Mouse (Mus musculus): Measurements from ENCODE around the gene Sap18b. TPM values are rescaled to one million over a fixed set of nuclear protein-coding genes. Genes with fewer than 3 reads are reported as not detected.

Gene Sap18b
- polyA plus RNA-seq, 1 experiment from 2014 or later: 347 TPM

DNA sequence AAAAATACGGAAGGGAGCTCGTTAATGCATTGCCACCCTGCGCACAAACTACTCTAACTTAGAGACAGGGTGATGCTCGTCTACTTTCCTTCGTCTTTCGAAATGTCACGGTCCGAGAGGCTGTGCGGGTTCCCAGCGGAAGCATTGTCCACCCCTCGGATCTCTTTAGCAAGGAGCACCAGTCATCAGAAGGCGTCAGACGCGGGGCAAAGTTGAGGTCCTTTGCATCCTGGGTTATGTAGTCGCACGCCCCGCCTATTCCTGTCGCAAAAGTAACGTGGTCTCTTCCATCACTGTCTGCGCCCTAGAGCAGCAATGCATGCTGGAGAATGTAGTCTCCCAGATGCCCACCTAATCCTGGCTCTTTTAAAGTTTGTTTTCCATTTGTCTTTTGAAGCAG is 17.3 kb upstream of the Sap18b start:
- ATAC-seq (ENCODE audit: insufficient read depth) (peak; percentile 93), DNase-seq (peak; percentile 98)
- peak overlapping the region; percentile 99; the same call in 1 of the 2 replicates for H3K9ac ChIP-seq
- TF ChIP-seq CTCF (IDR thresholded peaks at IDR 0.05; ENCODE audit: low read depth): no peak
- peaks cover 13% of the 10 kb centered on the region; the same call in 1 of the 2 replicates for H3K36me3 ChIP-seq (ENCODE audit: insufficient read depth)
- peak overlapping the region; percentile 57 for H3K4me2 ChIP-seq
- under 1% methylated on average over 20 of the region's 20 CpGs for WGBS
- H3K9me3 ChIP-seq (ENCODE audit: low read depth, low read length): no peaks in the 10 kb centered on the region
- H3K4me3 ChIP-seq (ENCODE audit: low read depth, low read length): peak overlapping the region; percentile 100
- peaks cover 6% of the 10 kb centered on the region; the same call in 1 of the 2 replicates for H3K4me1 ChIP-seq (ENCODE audit: insufficient read depth)
- H3K27ac ChIP-seq (ENCODE audit: low read depth): peak overlapping the region; percentile 87
- H3K27me3 ChIP-seq (ENCODE audit: insufficient read depth, low read length): no peaks in the 10 kb centered on the region

DNA sequence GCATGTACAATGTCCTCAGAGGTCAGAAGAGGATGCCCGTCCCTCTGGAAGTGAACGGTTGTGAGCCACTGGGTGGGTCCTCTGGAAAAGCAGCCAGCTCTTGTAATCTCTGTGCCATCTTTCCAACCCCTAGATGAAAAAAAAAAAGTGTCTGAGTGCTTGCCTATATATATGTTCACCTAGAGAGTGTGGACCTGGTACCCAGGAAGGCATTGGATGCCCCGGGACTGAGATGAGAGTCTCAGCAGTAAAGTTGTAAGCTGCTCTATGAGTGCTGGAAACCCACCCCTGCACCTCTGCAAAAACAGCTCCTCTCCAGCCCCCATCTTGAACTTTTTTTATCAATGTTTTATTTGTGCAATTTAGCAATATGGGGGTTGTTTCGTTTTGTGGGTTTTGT is 16.5 kb upstream of the Sap18b start:
- WGBS: 90% methylated on average over 4 of the region's 4 CpGs
- Histone ChIP-seq H3K9ac (no peak overlapping the region), H3K36me3 (ENCODE audit: insufficient read depth) (peaks cover 12% of the 10 kb centered on the region; the same call in 1 of the 2 replicates), H3K4me1 (ENCODE audit: insufficient read depth) (peaks cover 6% of the 10 kb centered on the region; the same call in 1 of the 2 replicates), H3K27ac (ENCODE audit: low read depth) (no peak overlapping the region), H3K9me3 (ENCODE audit: low read depth, low read length) (no peaks in the 10 kb centered on the region), H3K27me3 (ENCODE audit: insufficient read depth, low read length) (no peaks in the 10 kb centered on the region), H3K4me2 (no peak overlapping the region), H3K4me3 (ENCODE audit: low read depth, low read length) (no peak overlapping the region)
- no peak for ATAC-seq (ENCODE audit: insufficient read depth)
- no peak for TF ChIP-seq CTCF (IDR thresholded peaks at IDR 0.05; ENCODE audit: low read depth)
- no peak for DNase-seq

DNA sequence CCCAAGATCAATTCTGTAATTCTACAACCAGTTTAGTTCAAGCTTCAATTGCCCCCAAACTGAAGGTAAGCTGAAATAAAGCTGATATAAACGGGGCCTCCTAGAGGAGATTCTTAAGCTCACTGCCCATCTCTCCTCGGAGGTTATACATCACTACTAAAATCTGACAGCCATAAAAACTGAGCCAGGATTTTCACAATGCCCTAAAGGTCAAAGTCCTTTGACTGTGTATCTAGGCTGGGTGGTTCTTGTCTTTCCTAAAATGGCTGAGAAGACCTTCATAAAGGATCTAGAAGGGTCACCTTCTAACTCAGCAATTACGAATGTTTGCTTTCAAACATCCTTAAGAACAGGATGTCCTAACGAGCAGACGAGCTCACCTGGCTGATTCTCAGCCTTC is 16.0 kb upstream of the Sap18b start:
- DNase-seq: no peak
- WGBS: 79% methylated on average over 5 of the region's 5 CpGs
- ATAC-seq (ENCODE audit: insufficient read depth): no peak

DNA sequence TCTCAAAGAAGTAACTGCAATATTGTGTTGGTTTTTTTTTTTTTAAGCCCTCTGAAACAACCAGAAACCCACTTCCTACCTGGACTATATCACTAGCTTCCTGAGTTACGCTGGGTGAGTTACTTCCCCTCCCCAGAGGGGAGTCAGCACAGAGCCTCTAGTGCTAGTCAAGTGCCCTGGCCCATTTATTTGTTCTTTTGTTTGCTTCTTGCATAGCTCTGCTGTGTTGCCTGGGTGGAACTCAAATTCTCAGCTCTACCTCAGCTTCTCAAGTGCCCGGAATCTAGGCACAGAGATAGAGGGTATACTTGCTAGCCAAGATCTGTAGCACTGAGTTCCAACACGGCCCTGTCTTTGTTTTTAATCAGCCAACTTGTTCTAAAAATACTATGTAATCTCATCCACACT is 15.0 kb upstream of the Sap18b start:
- ATAC-seq (ENCODE audit: insufficient read depth) (no peak), DNase-seq (peak; percentile 56)
- no peaks in the 10 kb centered on the region for H3K27me3 ChIP-seq (ENCODE audit: insufficient read depth, low read length)
- H3K9ac ChIP-seq: no peak overlapping the region
- no peak for TF ChIP-seq CTCF (IDR thresholded peaks at IDR 0.05; ENCODE audit: low read depth)
- H3K36me3 ChIP-seq (ENCODE audit: insufficient read depth): no peaks in the 10 kb centered on the region
- WGBS: 44% methylated on average over 3 of the region's 3 CpGs
- H3K9me3 ChIP-seq (ENCODE audit: low read depth, low read length): no peaks in the 10 kb centered on the region
- H3K4me2 ChIP-seq: no peak overlapping the region
- peak overlapping the region; percentile 73 for H3K27ac ChIP-seq (ENCODE audit: low read depth)
- H3K4me1 ChIP-seq (ENCODE audit: insufficient read depth): peaks cover 6% of the 10 kb centered on the region; the same call in 1 of the 2 replicates
- H3K4me3 ChIP-seq (ENCODE audit: low read depth, low read length): no peak overlapping the region

More for the DNA sequence above, 16.0 kb upstream of the Sap18b start:
- Histone ChIP-seq H3K4me1 (ENCODE audit: insufficient read depth) (peaks cover 6% of the 10 kb centered on the region; the same call in 1 of the 2 replicates), H3K4me3 (ENCODE audit: low read depth, low read length) (no peak overlapping the region), H3K9ac (no peak overlapping the region), H3K27ac (ENCODE audit: low read depth) (no peak overlapping the region), H3K4me2 (no peak overlapping the region), H3K27me3 (ENCODE audit: insufficient read depth, low read length) (no peaks in the 10 kb centered on the region), H3K9me3 (ENCODE audit: low read depth, low read length) (no peaks in the 10 kb centered on the region), H3K36me3 (ENCODE audit: insufficient read depth) (peaks cover 8% of the 10 kb centered on the region; the same call in 1 of the 2 replicates)
- no peak for TF ChIP-seq CTCF (IDR thresholded peaks at IDR 0.05; ENCODE audit: low read depth)

DNA sequence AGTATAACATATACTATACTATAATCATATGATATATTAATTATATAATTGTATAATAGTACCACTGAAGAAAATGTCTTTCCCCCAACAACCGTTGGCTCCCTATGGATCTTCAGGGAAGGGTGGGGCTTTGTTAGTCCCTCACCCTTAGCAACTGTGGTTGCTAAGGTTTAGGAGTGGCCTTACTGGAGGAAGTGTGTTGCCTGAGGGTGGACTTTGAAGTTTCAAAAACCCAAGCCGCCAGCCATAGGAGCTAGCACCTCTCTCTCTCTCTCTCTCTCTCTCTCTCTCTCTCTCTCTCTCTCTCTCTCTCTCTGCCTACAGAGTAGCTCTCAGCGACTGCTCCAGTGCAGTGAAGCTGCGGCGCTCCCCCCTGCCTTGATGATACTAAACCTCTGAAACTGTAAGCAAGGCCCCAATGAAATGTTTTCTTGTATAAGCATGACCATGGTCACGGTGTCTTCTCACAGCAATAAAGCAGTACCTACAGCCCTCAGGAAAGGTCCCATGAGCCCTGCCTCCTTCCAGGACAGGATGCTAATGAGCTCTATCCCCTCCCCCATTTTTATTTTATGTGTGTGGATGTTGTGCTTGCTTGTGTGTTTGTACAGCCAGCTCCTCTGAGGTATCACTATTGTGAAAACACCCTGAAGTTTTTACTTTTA is 9.0 kb upstream of the Sap18b start:
- Histone ChIP-seq H3K27me3 (ENCODE audit: insufficient read depth, low read length) (no peaks in the 10 kb centered on the region), H3K9me3 (ENCODE audit: low read depth, low read length) (no peaks in the 10 kb centered on the region), H3K27ac (ENCODE audit: low read depth) (no peak overlapping the region), H3K9ac (no peak overlapping the region), H3K4me2 (no peak overlapping the region), H3K4me1 (ENCODE audit: insufficient read depth) (no peaks in the 10 kb centered on the region), H3K36me3 (ENCODE audit: insufficient read depth) (no peaks in the 10 kb centered on the region), H3K4me3 (ENCODE audit: low read depth, low read length) (no peak overlapping the region)
- no peak for TF ChIP-seq CTCF (IDR thresholded peaks at IDR 0.05; ENCODE audit: low read depth)
- WGBS: 39% methylated on average over 6 of the region's 6 CpGs
- DNase-seq (no peak), ATAC-seq (ENCODE audit: insufficient read depth) (no peak)

DNA sequence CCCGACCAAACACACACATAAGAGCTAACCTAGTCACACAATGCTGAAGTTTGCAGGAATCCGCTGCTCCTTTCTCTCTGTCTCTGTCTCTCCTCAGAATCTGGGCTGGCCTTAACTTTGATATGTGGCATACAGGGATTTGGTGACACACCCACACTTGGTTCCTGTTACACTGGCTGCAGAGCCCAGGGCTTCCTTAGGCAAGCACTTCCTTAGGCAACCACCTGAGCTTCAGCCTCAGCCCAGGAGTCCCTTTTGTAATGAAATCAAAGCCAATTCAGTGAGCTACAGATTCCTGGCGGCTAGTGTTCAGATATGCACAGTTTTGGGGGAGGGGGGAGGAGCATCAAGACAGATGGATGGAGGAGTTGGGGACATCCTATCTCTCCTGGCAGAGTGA is 7.5 kb upstream of the Sap18b start:
- Histone ChIP-seq H3K27me3 (ENCODE audit: insufficient read depth, low read length) (no peaks in the 10 kb centered on the region), H3K4me1 (ENCODE audit: insufficient read depth) (no peaks in the 10 kb centered on the region), H3K4me2 (no peak overlapping the region), H3K9ac (no peak overlapping the region), H3K36me3 (ENCODE audit: insufficient read depth) (no peaks in the 10 kb centered on the region), H3K27ac (ENCODE audit: low read depth) (no peak overlapping the region), H3K9me3 (ENCODE audit: low read depth, low read length) (no peaks in the 10 kb centered on the region), H3K4me3 (ENCODE audit: low read depth, low read length) (no peak overlapping the region)
- 61% methylated on average over 3 of the region's 3 CpGs for WGBS
- ATAC-seq (ENCODE audit: insufficient read depth) (no peak), DNase-seq (no peak)
- TF ChIP-seq CTCF (IDR thresholded peaks at IDR 0.05; ENCODE audit: low read depth): no peak

DNA sequence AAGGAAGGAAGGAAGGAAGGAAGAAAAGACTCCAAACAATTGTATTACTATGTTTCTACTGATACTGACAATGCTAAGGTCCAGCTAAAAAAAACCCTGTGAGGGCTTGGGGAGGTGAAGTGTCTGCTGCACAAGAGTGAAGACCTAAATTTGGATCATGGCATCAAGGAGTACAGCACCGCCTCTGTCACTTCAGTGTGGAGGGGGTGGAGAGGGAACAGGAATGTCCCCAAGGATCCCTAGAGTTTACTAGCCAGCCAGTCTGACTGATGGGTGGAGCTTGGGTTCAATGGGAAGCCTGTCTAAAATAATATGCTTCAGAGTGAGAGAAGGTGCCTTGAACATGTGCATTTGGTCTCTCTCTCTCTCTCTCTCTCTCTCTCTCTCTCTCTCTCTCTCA is 6.9 kb upstream of the Sap18b start:
- TF ChIP-seq CTCF (IDR thresholded peaks at IDR 0.05; ENCODE audit: low read depth): no peak
- WGBS: 10% methylated on average over 1 of the region's 1 CpGs
- ATAC-seq (ENCODE audit: insufficient read depth): no peak

More for the DNA sequence above, 6.9 kb upstream of the Sap18b start:
- Histone ChIP-seq H3K36me3 (ENCODE audit: insufficient read depth) (no peaks in the 10 kb centered on the region), H3K4me2 (no peak overlapping the region), H3K27me3 (ENCODE audit: insufficient read depth, low read length) (no peaks in the 10 kb centered on the region), H3K27ac (ENCODE audit: low read depth) (no peak overlapping the region), H3K4me1 (ENCODE audit: insufficient read depth) (no peaks in the 10 kb centered on the region), H3K4me3 (ENCODE audit: low read depth, low read length) (no peak overlapping the region), H3K9me3 (ENCODE audit: low read depth, low read length) (no peaks in the 10 kb centered on the region), H3K9ac (no peak overlapping the region)
- DNase-seq: no peak
